Comparison of ENCODE assay signal across 9 mouse cellular contexts in genomic region chr13:28600792-28601191, GRCm38 (mm10).
DNase-seq lines count a peak whose midpoint lies in the region; ATAC-seq lines count a peak whose summit lies in the region.
"Had no signal": no experiment of that assay in that cellular context is flagged by ENCODE, and none has a peak within 500 bp of the region (broad histone marks: within the 10 kb centered on the region; RNA-seq: fewer than 3 reads in every experiment).

No protein-coding gene starts in this region.

- no peak overlapping the region for H3K27ac ChIP-seq in liver, embryonic 11.5 days (ENCODE audit: low read depth, low read length)
- no peak overlapping the region for H3K27ac ChIP-seq in midbrain, embryonic 10.5 days (replicated peaks)

- no peak overlapping the region for H3K4me3 ChIP-seq in liver, embryonic 11.5 days (ENCODE audit: low read depth, low read length)
- no peak overlapping the region for H3K4me3 ChIP-seq in midbrain, embryonic 10.5 days

- no peaks in the 10 kb centered on the region for H3K27me3 ChIP-seq in liver, embryonic 11.5 days (replicated peaks; ENCODE audit: control insufficient read depth, insufficient read depth, low read length)
- H3K27me3 ChIP-seq in midbrain, embryonic 10.5 days (ENCODE audit: low read depth, poor library complexity, severe bottlenecking): no peaks in the 10 kb centered on the region
- H3K27me3 ChIP-seq: Patski had no signal

- no peaks in the 10 kb centered on the region for H3K36me3 ChIP-seq in liver, embryonic 11.5 days (ENCODE audit: control insufficient read depth, insufficient read depth, low read length)
- H3K36me3 ChIP-seq in midbrain, embryonic 10.5 days: peaks cover 3% of the 10 kb centered on the region

- peak; percentile 8 for DNase-seq in liver
- no peak for DNase-seq in liver, embryonic 11.5 days (ENCODE audit: low spot score)
- peak; percentile 76 for DNase-seq in lung, postnatal 10 days
- DNase-seq in thymus, postnatal 10 days (ENCODE audit: low spot score in 2 of 2): peak; percentile 11 to 20
- DNase-seq in midbrain, embryonic 10.5 days (ENCODE audit: low spot score): no peak
- no peak for DNase-seq in cerebellum, postnatal 14 days
- DNase-seq in left cerebral cortex, adult 11 months (ENCODE audit: low spot score): no peak

- no peaks in the 10 kb centered on the region for H3K4me1 ChIP-seq in liver, embryonic 11.5 days (replicated peaks; ENCODE audit: control insufficient read depth, insufficient read depth, low read length)
- peaks cover 6% of the 10 kb centered on the region; the same call in 1 of the 2 replicates for H3K4me1 ChIP-seq in midbrain, embryonic 10.5 days

- H3K9me3 ChIP-seq in liver, embryonic 11.5 days (ENCODE audit: control insufficient read depth, low read length): no peaks in the 10 kb centered on the region
- H3K9me3 ChIP-seq in midbrain, embryonic 10.5 days (replicated peaks): peaks cover 1% of the 10 kb centered on the region; the same call in 1 of the 2 replicates

- WGBS in liver, embryonic 11.5 days: 46% methylated on average over 5 of the region's 5 CpGs
- WGBS in midbrain, embryonic 10.5 days: 80% methylated on average over 5 of the region's 5 CpGs

- no peak overlapping the region for H3K4me2 ChIP-seq in liver, embryonic 11.5 days

- no peak for ATAC-seq in liver, embryonic 11.5 days (replicated peaks; ENCODE audit: low FRiP score)
- peak; percentile 96 for ATAC-seq in inflammation-experienced regulatory T-cells, adult 6 months
- ATAC-seq: Patski had no signal

- no peak overlapping the region for H3K9ac ChIP-seq in liver, embryonic 11.5 days (ENCODE audit: low read depth, low read length)

Comparison
In these comparisons a context has a peak if more than half of its experiments do, and no peak if none do; other contexts are left out.
1. DNase-seq: peak in liver (single experiment), lung, postnatal 10 days (single experiment) and thymus, postnatal 10 days (2 of 2); none in liver, embryonic 11.5 days (single experiment), midbrain, embryonic 10.5 days (single experiment), cerebellum, postnatal 14 days (0 of 2) and left cerebral cortex, adult 11 months (single experiment).